Mouse (Mus musculus) C2C12 (cell line): ENCODE measurements around the gene Pitx2.

ENCODE experiments used
- CEBPB ChIP-seq: IDR thresholded peaks from one replicate; pipeline ENCODE4 v1.6.1; 2011; ENCODE audit warnings: low read depth, mild to moderate bottlenecking, control low read depth, moderate library complexity
- CTCF ChIP-seq: IDR thresholded peaks from one replicate; pipeline ENCODE4 v1.5.1; 2011; ENCODE audit not compliant: control insufficient read depth, insufficient read depth, insufficient read length
- FOSL1 ChIP-seq: IDR thresholded peaks from one replicate; pipeline ENCODE4 v1.8.0; 2011; ENCODE audit warnings: mild to moderate bottlenecking, low read length; ENCODE audit not compliant: poor library complexity, insufficient read depth, severe bottlenecking
- MAX ChIP-seq: IDR thresholded peaks from one replicate; pipeline ENCODE4 v1.6.1; 2011; ENCODE audit warnings: mild to moderate bottlenecking, control low read depth
- MYOD1 ChIP-seq: IDR thresholded peaks from one replicate; pipeline ENCODE4 v1.6.1; 2011; ENCODE audit warnings: low read depth; ENCODE audit not compliant: control insufficient read depth, insufficient read length
- MYOG ChIP-seq: IDR thresholded peaks from one replicate; pipeline ENCODE4 v1.6.1; 2011; ENCODE audit not compliant: control insufficient read depth, insufficient read length; ENCODE audit errors: extremely low read depth
- USF1 ChIP-seq: IDR thresholded peaks from one replicate; pipeline ENCODE4 v1.6.1; 2011; ENCODE audit warnings: low read depth, mild to moderate bottlenecking, control low read depth, moderate library complexity

DNA sequence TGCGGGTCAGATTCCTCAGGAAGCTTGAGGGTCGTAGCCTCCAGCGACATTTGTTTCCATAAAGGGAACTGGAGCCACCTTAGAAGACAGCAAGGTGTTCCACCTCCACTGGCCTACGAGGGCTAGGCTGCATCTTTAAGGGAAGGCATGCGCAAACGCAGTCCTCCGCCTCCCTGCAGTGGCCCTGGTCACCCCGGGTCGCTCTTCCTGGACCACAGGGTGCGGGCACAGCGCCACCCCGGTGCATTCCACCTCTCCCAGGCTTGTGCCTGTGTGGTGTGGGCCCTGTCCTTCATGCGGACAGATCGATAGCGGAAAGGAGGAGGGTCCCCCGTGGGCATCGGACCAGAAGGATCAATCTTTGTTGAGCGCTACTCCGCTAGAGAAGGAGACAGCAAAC is 56.6 kb downstream of the Pitx2 start:
- no peak for TF ChIP-seq CEBPB
- TF ChIP-seq CTCF, result no peak
- TF ChIP-seq MAX, result no peak
- TF ChIP-seq MYOG, result no peak
- TF ChIP-seq USF1, result no peak
- TF ChIP-seq MYOD1, result no peak
- no peak for TF ChIP-seq FOSL1
